Mouse (Mus musculus): ENCODE results near the gene Tpgs1.

GRCm38 (mm10) chr10:79664131-79664665 is 5.0 kb upstream of the Tpgs1 start, which contains the start of gene Madcam1:
- TF ChIP-seq POLR2A (IDR thresholded peaks at IDR 0.05; ENCODE audit: borderline replicate concordance, low read depth, low read length): no peak
- peak; percentile 66 for TF ChIP-seq CTCF (IDR thresholded peaks at IDR 0.05; ENCODE audit: low read depth, low read length)
